8 mouse cellular contexts compared by ENCODE assay signal in genomic region chr3:69005338-69006245, GRCm38 (mm10). TPM values are rescaled to one million over a fixed set of nuclear protein-coding genes. Genes with fewer than 3 reads are reported as not detected.
DNase-seq lines count a peak whose midpoint lies in the region; ATAC-seq lines count a peak whose summit lies in the region.

No protein-coding gene starts in this region.

- DNase-seq in A20 (ENCODE audit: low read depth, low spot score), result peak; percentile 63
- peak; percentile 63 for DNase-seq in adrenal gland, postnatal 25 days
- peak; percentile 40 to 55 for DNase-seq in heart, adult 9 months (ENCODE audit: low spot score in 2 of 2)
- DNase-seq in kidney, adult 9 months, result peak; percentile 52
- peak; percentile 63 for DNase-seq in liver, embryonic 13.5 days
- peak; percentile 64 for DNase-seq in naive thymus-derived CD4-positive, alpha-beta T cell, adult 2 months (ENCODE audit: low read depth)

- peak overlapping the region; percentile 95 for H3K9ac ChIP-seq in embryonic facial prominence, embryonic 13.5 days
- peak overlapping the region; percentile 100 for H3K9ac ChIP-seq in liver, embryonic 13.5 days
- peak overlapping the region; percentile 93 for H3K9ac ChIP-seq in stomach, embryonic 14.5 days (replicated peaks; ENCODE audit: low read depth, low read length)

- no peaks in the 10 kb centered on the region for H3K27me3 ChIP-seq in embryonic facial prominence, embryonic 13.5 days
- H3K27me3 ChIP-seq in liver, embryonic 13.5 days, result no peaks in the 10 kb centered on the region
- H3K27me3 ChIP-seq in stomach, embryonic 14.5 days (ENCODE audit: control insufficient read depth, insufficient read depth, low read length), result no peaks in the 10 kb centered on the region

- H3K27ac ChIP-seq in embryonic facial prominence, embryonic 13.5 days, result peak overlapping the region; percentile 95
- peak overlapping the region; percentile 99 for H3K27ac ChIP-seq in liver, embryonic 13.5 days
- peak overlapping the region; percentile 96 for H3K27ac ChIP-seq in stomach, embryonic 14.5 days (ENCODE audit: low read length)

- H3K4me2 ChIP-seq in embryonic facial prominence, embryonic 13.5 days, result peak overlapping the region; percentile 84
- peak overlapping the region; percentile 88 for H3K4me2 ChIP-seq in liver, embryonic 13.5 days
- peak overlapping the region; percentile 84 for H3K4me2 ChIP-seq in stomach, embryonic 14.5 days (replicated peaks; ENCODE audit: low read depth, low read length)

- ATAC-seq in embryonic facial prominence, embryonic 13.5 days (ENCODE audit: insufficient number of reproducible peaks, insufficient read depth, low FRiP score, low TSS enrichment, low read depth), result peak; percentile 61
- ATAC-seq in liver, embryonic 13.5 days (ENCODE audit: low read depth), result peak; percentile 66
- ATAC-seq in stomach, embryonic 14.5 days (ENCODE audit: insufficient number of reproducible peaks, insufficient read depth, low FRiP score, low read depth), result peak; percentile 62; the same call in 1 of the 2 replicates

- peak overlapping the region; percentile 98 for H3K4me3 ChIP-seq in embryonic facial prominence, embryonic 13.5 days
- peak overlapping the region; percentile 81 for H3K4me3 ChIP-seq in liver, embryonic 13.5 days (replicated peaks)
- peak overlapping the region; percentile 98 for H3K4me3 ChIP-seq in stomach, embryonic 14.5 days (ENCODE audit: low read depth, low read length)

- no peaks in the 10 kb centered on the region for H3K9me3 ChIP-seq in embryonic facial prominence, embryonic 13.5 days
- 0 out of 2 replicates have a peak, but pooled peaks cover 3% of the 10 kb centered on the region for H3K9me3 ChIP-seq in liver, embryonic 13.5 days (replicated peaks)
- no peaks in the 10 kb centered on the region for H3K9me3 ChIP-seq in stomach, embryonic 14.5 days (ENCODE audit: control insufficient read depth, low read depth, low read length)

- H3K4me1 ChIP-seq in embryonic facial prominence, embryonic 13.5 days, result peaks cover 9% of the 10 kb centered on the region
- peaks cover 36% of the 10 kb centered on the region for H3K4me1 ChIP-seq in liver, embryonic 13.5 days (replicated peaks)
- H3K4me1 ChIP-seq in stomach, embryonic 14.5 days (ENCODE audit: control insufficient read depth, insufficient read depth, low read length), result peaks cover 8% of the 10 kb centered on the region

- WGBS in embryonic facial prominence, embryonic 13.5 days, result under 1% methylated on average over 72 of the region's 72 CpGs
- under 1% methylated on average over 72 of the region's 72 CpGs for WGBS in liver, embryonic 13.5 days (ENCODE audit: insufficient replicate concordance)
- under 1% methylated on average over 72 of the region's 72 CpGs for WGBS in stomach, embryonic 14.5 days

- H3K36me3 ChIP-seq in embryonic facial prominence, embryonic 13.5 days, result 0 out of 2 replicates have a peak, but pooled peaks cover 3% of the 10 kb centered on the region
- H3K36me3 ChIP-seq in liver, embryonic 13.5 days, result peaks cover 30% of the 10 kb centered on the region
- peaks cover 3% of the 10 kb centered on the region; the same call in 1 of the 2 replicates for H3K36me3 ChIP-seq in stomach, embryonic 14.5 days (ENCODE audit: control insufficient read depth, insufficient read depth, low read length)

RNA-seq across cellular contexts. Expression of gene Smc4, which starts 1.1 kb away (rescaled TPM):
- total RNA-seq in adrenal gland, postnatal 25 days (2021), result 42.7 and 48.5 TPM in 2 replicates
- 167 and 188 TPM in 2 replicates for polyA plus RNA-seq in embryonic facial prominence, embryonic 13.5 days (2015; fragmentation: Nextera tagmentation; extraction: Ambion mirVana)
- polyA plus RNA-seq in liver, embryonic 13.5 days (2015; fragmentation: Nextera tagmentation; extraction: Ambion mirVana), result 166 and 219 TPM in 2 replicates
- polyA plus RNA-seq in stomach, embryonic 14.5 days (2014; fragmentation: Nextera tagmentation; extraction: Ambion mirVana), result 152 and 154 TPM in 2 replicates

RNA-seq across cellular contexts. Expression of gene Ift80, which starts 1.2 kb away (rescaled TPM):
- 17.3 and 25.4 TPM in 2 replicates for total RNA-seq in adrenal gland, postnatal 25 days (2021)
- 18.6 and 22.6 TPM in 2 replicates for polyA plus RNA-seq in embryonic facial prominence, embryonic 13.5 days (2015; fragmentation: Nextera tagmentation; extraction: Ambion mirVana)
- 5.9 and 7.1 TPM in 2 replicates for polyA plus RNA-seq in liver, embryonic 13.5 days (2015; fragmentation: Nextera tagmentation; extraction: Ambion mirVana)
- 16.9 and 17.6 TPM in 2 replicates for polyA plus RNA-seq in stomach, embryonic 14.5 days (2014; fragmentation: Nextera tagmentation; extraction: Ambion mirVana)

RNA-seq across cellular contexts. Expression of gene Trim59, which starts 39.0 kb away (rescaled TPM):
- total RNA-seq in adrenal gland, postnatal 25 days (2021), result 12.6 and 14.0 TPM in 2 replicates
- 120 and 124 TPM in 2 replicates for polyA plus RNA-seq in embryonic facial prominence, embryonic 13.5 days (2015; fragmentation: Nextera tagmentation; extraction: Ambion mirVana)
- polyA plus RNA-seq in liver, embryonic 13.5 days (2015; fragmentation: Nextera tagmentation; extraction: Ambion mirVana), result 135 and 164 TPM in 2 replicates
- 103 and 109 TPM in 2 replicates for polyA plus RNA-seq in stomach, embryonic 14.5 days (2014; fragmentation: Nextera tagmentation; extraction: Ambion mirVana)

Comparison
In these comparisons a context has a peak if more than half of its experiments do, and no peak if none do; other contexts are left out.
1. Peak in every context shown above with its lines: DNase-seq, ATAC-seq, H3K4me3 ChIP-seq and H3K27ac ChIP-seq.